Mouse (Mus musculus) kidney, adult 10 weeks (tissue): ENCODE results near the gene Cd209g. TPM values are rescaled to one million over a fixed set of nuclear protein-coding genes. Genes with fewer than 3 reads are reported as not detected.

Source experiments
- polyA plus RNA-seq: library from polyadenylated mRNA; stranded (reverse); fragments of 350-450 nt; fragmentation: Illumina TruSeq; extraction: RNeasy Lipid Tissue Mini Kit (QIAGEN cat#74804); gene quantifications from one replicate; pipeline ENCODE4 v1.2.3, GENCODE M21; 2014; ENCODE audit warnings: low read depth, low replicate concordance

Cd209g gene
- polyA plus RNA-seq, result not detected

GRCm38 (mm10) chr8:4133798-4134197, at the start of gene Cd209g:
Gene Cd209g (plus strand): TSS chr8:4134098.

GRCm38 (mm10) chr8:4105735-4106134, 28.2 kb upstream of the Cd209g start, which contains the start of gene Cd209f:
Gene Cd209f (minus strand): TSS chr8:4105835.

GRCm38 (mm10) chr8:4165852-4166751, 32.2 kb downstream of the Cd209g start, which contains the start of gene Evi5l:
Gene Evi5l (plus strand): TSS chr8:4166567.

Other genes starting within 250 kb of the Cd209g start
- not detected for gene Cd209b, start 207.3 kb upstream of the Cd209g start, polyA plus RNA-seq
- gene Cd209c, start 179.4 kb upstream of the Cd209g start, polyA plus RNA-seq, result not detected
- not detected for gene Cd209f, start 28.3 kb upstream of the Cd209g start, polyA plus RNA-seq
- 1.2 TPM for gene Evi5l, start 32.5 kb downstream of the Cd209g start, polyA plus RNA-seq
- 0.08 TPM for gene Prr36, start 83.4 kb downstream of the Cd209g start, polyA plus RNA-seq
- 0.65 TPM for gene Lrrc8e, start 92.7 kb downstream of the Cd209g start, polyA plus RNA-seq
- gene Map2k7, start 104.6 kb downstream of the Cd209g start, polyA plus RNA-seq, result 4.4 TPM
- not detected for gene Gm49320, start 104.8 kb downstream of the Cd209g start, polyA plus RNA-seq
- gene Tgfbr3l, start 114.1 kb downstream of the Cd209g start, polyA plus RNA-seq, result 4.0 TPM
- gene Snapc2, start 119.0 kb downstream of the Cd209g start, polyA plus RNA-seq, result 1.8 TPM
- gene Ctxn1, start 125.2 kb downstream of the Cd209g start, polyA plus RNA-seq, result not detected
- 126 TPM for gene Timm44, start 141.8 kb downstream of the Cd209g start, polyA plus RNA-seq
- 16.7 TPM for gene Ccl25, start 191.1 kb downstream of the Cd209g start, polyA plus RNA-seq
- gene Elavl1, start 191.3 kb downstream of the Cd209g start, polyA plus RNA-seq, result 40.3 TPM